Mouse (Mus musculus) hindbrain, embryonic 16.5 days (tissue): ENCODE data around the gene Ccdc155. TPM values are rescaled to one million over a fixed set of nuclear protein-coding genes. Genes with fewer than 3 reads are reported as not detected.
"Not testable (repeated sequence)": the region's sequence is repeated elsewhere in the genome, so short reads cannot be mapped to it uniquely, and the experiment has no call there.

Source experiments
- ATAC-seq: fragments of 200-750 bp; cut with Nextera tagmentation; 2 replicates; pipeline ENCODE4 v1.8.0; 2017; ENCODE audit warnings: moderate TSS enrichment, moderate library complexity
- H3K27ac ChIP-seq: fragments of 300-500 bp; sonication (generic); 2 replicates; pipeline ENCODE4 v1.5.1; 2014; ENCODE audit warnings: low read depth, mild to moderate bottlenecking, control low read depth, low read length, moderate library complexity
- H3K27me3 ChIP-seq: fragments of 300-500 bp; sonication (generic); replicated peaks from 2 replicates; pipeline ENCODE4 v1.6.1; 2014; ENCODE audit warnings: low read length; ENCODE audit not compliant: control insufficient read depth, insufficient read depth
- H3K36me3 ChIP-seq: fragments of 300-500 bp; sonication (generic); 2 replicates; pipeline ENCODE4 v1.6.1; 2014; ENCODE audit warnings: mild to moderate bottlenecking, low read length, moderate library complexity, mixed read lengths; ENCODE audit not compliant: control insufficient read depth, insufficient read depth
- H3K4me1 ChIP-seq: fragments of 300-500 bp; sonication (generic); 2 replicates; pipeline ENCODE4 v1.6.1; 2014; ENCODE audit warnings: low read depth, low read length; ENCODE audit not compliant: control insufficient read depth, insufficient read depth
- H3K4me2 ChIP-seq: fragments of 300-500 bp; sonication (generic); 2 replicates; pipeline ENCODE4 v1.6.1; 2014; ENCODE audit warnings: mild to moderate bottlenecking, low read length, control low read depth, moderate library complexity
- H3K4me3 ChIP-seq: fragments of 300-500 bp; sonication (generic); 2 replicates; pipeline ENCODE4 v1.5.1; 2014; ENCODE audit warnings: mild to moderate bottlenecking, low read length, control low read depth, moderate library complexity
- H3K9ac ChIP-seq: fragments of 300-500 bp; sonication (generic); 2 replicates; pipeline ENCODE4 v1.6.1; 2014; ENCODE audit warnings: low read depth, mild to moderate bottlenecking, control low read depth, low read length, moderate library complexity
- H3K9me3 ChIP-seq: fragments of 300-500 bp; sonication (generic); 2 replicates; pipeline ENCODE4 v1.6.1; 2014; ENCODE audit warnings: mild to moderate bottlenecking, low read length, moderate library complexity; ENCODE audit not compliant: control insufficient read depth
- WGBS: fragments of 180-500 bp; shearing (Covaris S2); extraction: QIAGEN DNeasy Blood & Tissue Kit; methylation state at CpG from one replicate; pipeline ENCODE4 v1.1.7; 2014; 5-methylcytosine and 5-hydroxymethylcytosine counted together
- polyA plus RNA-seq: library from polyadenylated mRNA; unstranded; fragments of >200 nt; fragmentation: Nextera tagmentation; extraction: Ambion mirVana; gene quantifications from 2 replicates; pipeline ENCODE4 v1.2.1, GENCODE M21; 2015

Gene Ccdc155
- polyA plus RNA-seq, 1 experiment from 2014 or later: 0.54 TPM

GRCm38 (mm10) chr7:45157459-45157858, 47.2 kb downstream of the Ccdc155 start:
- Histone ChIP-seq H3K4me1 (peaks cover 14% of the 10 kb centered on the region), H3K27ac (no peak overlapping the region), H3K27me3 (no peaks in the 10 kb centered on the region), H3K9me3 (no peaks in the 10 kb centered on the region), H3K4me3 (no peak overlapping the region), H3K36me3 (peaks cover 9% of the 10 kb centered on the region; the same call in 1 of the 2 replicates), H3K4me2 (no peak overlapping the region), H3K9ac (no peak overlapping the region)
- WGBS: 86% methylated on average over 14 of the region's 14 CpGs
- ATAC-seq: no peak

GRCm38 (mm10) chr7:45156206-45156605, 48.5 kb downstream of the Ccdc155 start:
- peaks cover 9% of the 10 kb centered on the region; the same call in 1 of the 2 replicates for H3K36me3 ChIP-seq
- no peak overlapping the region for H3K4me3 ChIP-seq
- H3K4me2 ChIP-seq: no peak overlapping the region
- H3K27me3 ChIP-seq: no peaks in the 10 kb centered on the region
- no peak overlapping the region for H3K27ac ChIP-seq
- WGBS: 95% methylated on average over 15 of the region's 15 CpGs
- H3K4me1 ChIP-seq: peaks cover 9% of the 10 kb centered on the region
- ATAC-seq: no peak
- H3K9me3 ChIP-seq: no peaks in the 10 kb centered on the region
- no peak overlapping the region for H3K9ac ChIP-seq

DNA sequence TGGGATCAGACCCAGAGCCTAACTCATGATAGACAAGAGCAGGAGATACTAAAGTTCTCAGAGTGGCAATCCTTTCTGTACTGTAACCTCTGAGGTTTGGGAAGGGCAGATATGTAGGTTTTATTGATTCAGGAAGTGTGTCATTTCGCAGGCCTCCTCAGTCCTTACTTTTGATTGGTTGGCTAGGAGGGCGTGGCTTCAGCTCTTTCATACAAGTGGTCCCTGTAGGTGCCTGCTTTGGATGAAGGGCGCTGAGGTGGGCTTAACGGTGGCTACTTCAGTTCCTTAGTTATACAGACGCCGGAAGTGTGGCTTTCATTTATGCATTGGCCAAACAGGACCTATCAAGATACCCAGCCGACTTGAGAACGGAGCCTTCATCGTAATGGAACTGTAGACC, 49.1 kb downstream of the Ccdc155 start:
- Histone ChIP-seq H3K36me3 (peaks cover 9% of the 10 kb centered on the region; the same call in 1 of the 2 replicates), H3K9me3 (no peaks in the 10 kb centered on the region), H3K4me3 (no peak overlapping the region), H3K27ac (no peak overlapping the region), H3K4me2 (peak overlapping the region; percentile 84), H3K9ac (no peak overlapping the region), H3K27me3 (no peaks in the 10 kb centered on the region), H3K4me1 (peaks cover 9% of the 10 kb centered on the region)
- ATAC-seq: no peak
- WGBS: 86% methylated on average over 9 of the region's 9 CpGs

GRCm38 (mm10) chr7:45154993-45155514, 49.6 kb downstream of the Ccdc155 start:
- H3K27ac ChIP-seq: peak overlapping the region; percentile 25; the same call in 1 of the 2 replicates
- H3K4me1 ChIP-seq: peaks cover 9% of the 10 kb centered on the region
- no peaks in the 10 kb centered on the region for H3K27me3 ChIP-seq
- peak overlapping the region; percentile 84 for H3K4me2 ChIP-seq
- H3K9me3 ChIP-seq: no peaks in the 10 kb centered on the region
- H3K4me3 ChIP-seq: peak overlapping the region; percentile 69
- peaks cover 5% of the 10 kb centered on the region; the same call in 1 of the 2 replicates for H3K36me3 ChIP-seq
- no peak for ATAC-seq
- no peak overlapping the region for H3K9ac ChIP-seq
- WGBS: 80% methylated on average over 12 of the region's 12 CpGs

GRCm38 (mm10) chr7:45154096-45154992, 50.3 kb downstream of the Ccdc155 start, which contains the start of the genes Pih1d1 and Aldh16a1:
TSS of gene Pih1d1 (plus strand) at chr7:45154303.
TSS of gene Aldh16a1 (minus strand) at chr7:45154584.
- peak within 1 kb of the TSS; percentile 84 for H3K4me2 ChIP-seq
- peaks cover 9% of the 10 kb centered on the region for H3K4me1 ChIP-seq
- ATAC-seq: peak; percentile 96
- peak within 1 kb of the TSS; percentile 96 for H3K27ac ChIP-seq
- H3K27me3 ChIP-seq: no peaks in the 10 kb centered on the region
- 4% methylated on average over 67 of the region's 69 CpGs for WGBS
- no peaks in the 10 kb centered on the region for H3K9me3 ChIP-seq
- 0 out of 2 replicates have a peak, but pooled peaks cover 4% of the 10 kb centered on the region for H3K36me3 ChIP-seq
- H3K9ac ChIP-seq: peak within 1 kb of the TSS; percentile 81
- peak within 1 kb of the TSS; percentile 69 for H3K4me3 ChIP-seq

DNA sequence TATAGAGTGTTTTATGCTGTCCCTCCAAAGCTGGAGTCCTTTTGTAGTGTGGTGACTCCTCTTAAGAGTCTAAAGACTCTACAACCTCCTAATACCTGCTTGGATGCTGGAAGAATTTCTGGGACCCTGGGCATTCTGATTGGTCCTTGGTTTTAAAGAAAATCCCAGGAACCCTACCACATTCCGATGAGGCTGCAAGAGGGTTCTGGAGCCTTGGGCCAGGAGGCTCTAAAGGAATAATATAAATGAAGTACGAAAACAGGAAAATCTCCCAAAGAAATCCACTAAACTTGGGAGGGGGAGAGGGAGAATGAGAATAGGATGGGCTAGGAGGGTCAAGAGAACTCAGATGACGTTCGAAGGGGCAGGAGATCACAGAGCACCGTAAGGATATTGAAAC, 51.1 kb downstream of the Ccdc155 start:
- WGBS: 4% methylated on average over 5 of the region's 5 CpGs
- Histone ChIP-seq H3K27ac (peak overlapping the region; percentile 96), H3K36me3 (0 out of 2 replicates have a peak, but pooled peaks cover 4% of the 10 kb centered on the region), H3K9me3 (no peaks in the 10 kb centered on the region), H3K4me2 (peak overlapping the region; percentile 84), H3K9ac (peak overlapping the region; percentile 81), H3K4me3 (peak overlapping the region; percentile 69), H3K4me1 (peaks cover 9% of the 10 kb centered on the region), H3K27me3 (no peaks in the 10 kb centered on the region)
- no peak for ATAC-seq

DNA sequence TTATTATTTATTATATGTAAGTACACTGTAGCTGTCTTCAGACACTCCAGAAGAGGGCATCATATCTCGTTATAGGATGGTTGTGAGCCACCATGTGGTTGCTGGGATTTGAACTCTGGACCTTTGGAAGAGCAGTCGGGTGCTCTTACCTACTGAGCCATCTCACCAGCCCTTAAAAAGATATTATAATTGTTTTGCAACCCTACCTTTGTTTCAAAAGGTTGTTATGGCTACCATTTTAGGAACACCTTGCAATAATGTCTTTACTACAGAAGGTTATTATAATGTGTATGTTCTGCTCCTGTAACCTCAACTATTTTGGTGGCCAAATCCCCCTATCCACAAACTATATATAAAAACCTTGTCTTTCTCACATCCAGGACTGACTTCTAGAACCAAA, 51.6 kb downstream of the Ccdc155 start:
- H3K27ac ChIP-seq, H3K9ac ChIP-seq, ATAC-seq, H3K27me3 ChIP-seq, H3K4me3 ChIP-seq, H3K4me1 ChIP-seq, H3K36me3 ChIP-seq, H3K4me2 ChIP-seq, H3K9me3 ChIP-seq: not testable (repeated sequence)
- 94% methylated on average over 2 of the region's 2 CpGs for WGBS

- 57% methylated on average over 11 of the region's 11 CpGs for WGBS
- H3K27ac ChIP-seq: no peak overlapping the region
Measured at GRCm38 (mm10) chr7:45151303-45151702, 53.4 kb downstream of the Ccdc155 start.

DNA sequence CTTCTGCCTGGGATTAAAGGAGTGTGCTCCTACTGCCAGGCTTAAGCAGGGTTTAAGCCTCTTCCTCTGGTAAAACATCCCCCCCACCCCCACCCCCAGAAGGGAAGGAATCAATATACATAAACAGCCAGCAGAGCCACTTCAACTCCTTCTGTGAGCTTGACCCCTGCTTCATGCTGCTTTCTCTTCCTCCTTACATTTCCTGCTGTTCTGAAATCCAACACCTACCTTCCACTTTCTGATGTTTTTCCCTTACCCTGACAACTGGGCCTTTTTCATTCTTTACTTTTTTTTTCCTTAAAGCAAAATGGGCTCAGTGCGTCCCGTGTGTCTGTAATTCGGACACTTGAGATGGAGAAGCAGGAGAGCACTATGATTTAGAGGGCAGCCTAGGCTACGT, 54.4 kb downstream of the Ccdc155 start:
- Histone ChIP-seq H3K4me3 (no peak overlapping the region), H3K4me1 (peaks cover 9% of the 10 kb centered on the region), H3K4me2 (no peak overlapping the region), H3K27me3 (no peaks in the 10 kb centered on the region), H3K36me3 (no peaks in the 10 kb centered on the region), H3K9ac (no peak overlapping the region), H3K27ac (no peak overlapping the region), H3K9me3 (no peaks in the 10 kb centered on the region)
- no peak for ATAC-seq
- WGBS: 70% methylated on average over 4 of the region's 4 CpGs

More at GRCm38 (mm10) chr7:45151303-45151702, 53.4 kb downstream of the Ccdc155 start:
- Histone ChIP-seq H3K36me3 (no peaks in the 10 kb centered on the region), H3K4me1 (peaks cover 9% of the 10 kb centered on the region), H3K4me3 (no peak overlapping the region), H3K27me3 (no peaks in the 10 kb centered on the region), H3K4me2 (no peak overlapping the region), H3K9me3 (no peaks in the 10 kb centered on the region), H3K9ac (no peak overlapping the region)
- ATAC-seq: no peak
